Mouse (Mus musculus) forebrain, embryonic 13.5 days (tissue): Measurements from ENCODE around the gene Dusp16. TPM values are rescaled to one million over a fixed set of nuclear protein-coding genes. Genes with fewer than 3 reads are reported as not detected.
"Not testable (repeated sequence)": the region's sequence is repeated elsewhere in the genome, so short reads cannot be mapped to it uniquely, and the experiment has no call there.

ENCODE experiments used
- ATAC-seq: fragments of 200-750 bp; cut with Nextera tagmentation; 2 replicates; pipeline ENCODE4 v1.8.0; 2017
- H3K27ac ChIP-seq: fragments of 300-500 bp; sonication (generic); 2 replicates; pipeline ENCODE4 v1.5.1; 2015; ENCODE audit warnings: inconsistent platforms, mild to moderate bottlenecking, moderate library complexity
- H3K27me3 ChIP-seq: fragments of 300-500 bp; sonication (generic); 2 replicates; pipeline ENCODE4 v1.6.1; 2015; ENCODE audit warnings: mild to moderate bottlenecking, inconsistent platforms
- H3K36me3 ChIP-seq: fragments of 300-500 bp; sonication (generic); 2 replicates; pipeline ENCODE4 v1.6.1; 2015; ENCODE audit warnings: mild to moderate bottlenecking, inconsistent platforms; ENCODE audit not compliant: poor library complexity, severe bottlenecking
- H3K4me1 ChIP-seq: fragments of 300-500 bp; sonication (generic); 2 replicates; pipeline ENCODE4 v1.6.1; 2015; ENCODE audit warnings: inconsistent platforms
- H3K4me2 ChIP-seq: fragments of 300-500 bp; sonication (generic); 2 replicates; pipeline ENCODE4 v1.6.1; 2015; ENCODE audit warnings: inconsistent platforms, mild to moderate bottlenecking, moderate library complexity
- H3K4me3 ChIP-seq: fragments of 300-500 bp; sonication (generic); 2 replicates; pipeline ENCODE4 v1.5.1; 2015; ENCODE audit warnings: mild to moderate bottlenecking, inconsistent platforms
- H3K9ac ChIP-seq: fragments of 300-500 bp; sonication (generic); 2 replicates; pipeline ENCODE4 v1.6.1; 2015; ENCODE audit warnings: mild to moderate bottlenecking, inconsistent platforms
- H3K9me3 ChIP-seq: fragments of 300-500 bp; sonication (generic); replicated peaks from 2 replicates; pipeline ENCODE4 v1.6.1; 2016; ENCODE audit warnings: inconsistent platforms
- WGBS: fragments of 180-500 bp; shearing (Covaris S2); methylation state at CpG from one replicate; pipeline ENCODE4 v1.1.7; 2015; 5-methylcytosine and 5-hydroxymethylcytosine counted together
- polyA plus RNA-seq: library from polyadenylated mRNA; unstranded; fragments of >200 nt; fragmentation: Nextera tagmentation; extraction: Ambion mirVana; gene quantifications from 2 replicates; pipeline ENCODE4 v1.2.1, GENCODE M21; 2015

Gene Dusp16
- polyA plus RNA-seq, 1 experiment from 2014 or later: 15.4 TPM

- Histone ChIP-seq H3K4me3 (no peak overlapping the region), H3K9me3 (no peaks in the 10 kb centered on the region), H3K9ac (no peak overlapping the region), H3K27me3 (no peaks in the 10 kb centered on the region), H3K36me3 (peaks cover 3% of the 10 kb centered on the region; the same call in 1 of the 2 replicates), H3K4me2 (no peak overlapping the region), H3K4me1 (no peaks in the 10 kb centered on the region), H3K27ac (no peak overlapping the region)
- 60% methylated on average over 2 of the region's 2 CpGs for WGBS
- ATAC-seq: no peak
Measured at GRCm38 (mm10) chr6:134685040-134685439, 107.4 kb downstream of the Dusp16 start.

GRCm38 (mm10) chr6:134684354-134684915 is 108.0 kb downstream of the Dusp16 start:
- H3K36me3 ChIP-seq: peaks cover 3% of the 10 kb centered on the region; the same call in 1 of the 2 replicates

GRCm38 (mm10) chr6:134679330-134679729 is 113.1 kb downstream of the Dusp16 start:
- not testable (repeated sequence) for H3K36me3 ChIP-seq, H3K9me3 ChIP-seq, H3K27me3 ChIP-seq, H3K27ac ChIP-seq, H3K4me1 ChIP-seq, ATAC-seq, H3K4me2 ChIP-seq, H3K4me3 ChIP-seq, H3K9ac ChIP-seq
- 96% methylated on average over 4 of the region's 4 CpGs for WGBS

More at GRCm38 (mm10) chr6:134684354-134684915, 108.0 kb downstream of the Dusp16 start:
- Histone ChIP-seq H3K9me3 (no peaks in the 10 kb centered on the region), H3K9ac (no peak overlapping the region), H3K4me1 (no peaks in the 10 kb centered on the region), H3K27ac (no peak overlapping the region), H3K4me2 (no peak overlapping the region), H3K27me3 (no peaks in the 10 kb centered on the region), H3K4me3 (no peak overlapping the region)
- WGBS: 84% methylated on average over 6 of the region's 6 CpGs
- ATAC-seq: 0 out of 2 replicates have a peak, but pooled peaks have one; percentile 30

GRCm38 (mm10) chr6:134678037-134678436 is 114.4 kb downstream of the Dusp16 start:
- H3K4me3 ChIP-seq: no peak overlapping the region
- H3K9me3 ChIP-seq: no peaks in the 10 kb centered on the region
- H3K27ac ChIP-seq: no peak overlapping the region
- ATAC-seq: no peak
- H3K4me1 ChIP-seq: no peaks in the 10 kb centered on the region
- H3K36me3 ChIP-seq: no peaks in the 10 kb centered on the region
- H3K9ac ChIP-seq: no peak overlapping the region
- no peak overlapping the region for H3K4me2 ChIP-seq
- H3K27me3 ChIP-seq: no peaks in the 10 kb centered on the region
- 89% methylated on average over 3 of the region's 3 CpGs for WGBS

- H3K4me2 ChIP-seq: no peak overlapping the region
- no peak overlapping the region for H3K9ac ChIP-seq
- no peak for ATAC-seq
- H3K27ac ChIP-seq: no peak overlapping the region
- H3K4me1 ChIP-seq: no peaks in the 10 kb centered on the region
- H3K4me3 ChIP-seq: no peak overlapping the region
- no peaks in the 10 kb centered on the region for H3K27me3 ChIP-seq
- H3K9me3 ChIP-seq: no peaks in the 10 kb centered on the region
- H3K36me3 ChIP-seq: no peaks in the 10 kb centered on the region
- WGBS: 86% methylated on average over 4 of the region's 4 CpGs
Measured at GRCm38 (mm10) chr6:134677504-134677903, 114.9 kb downstream of the Dusp16 start.

GRCm38 (mm10) chr6:134673712-134674111 is 118.7 kb downstream of the Dusp16 start:
- not testable (repeated sequence) for ATAC-seq, H3K27ac ChIP-seq, H3K4me2 ChIP-seq, H3K9me3 ChIP-seq, H3K36me3 ChIP-seq, H3K27me3 ChIP-seq, H3K9ac ChIP-seq, H3K4me1 ChIP-seq, H3K4me3 ChIP-seq
- WGBS: 87% methylated on average over 8 of the region's 8 CpGs

- Histone ChIP-seq H3K4me3 (no peak overlapping the region), H3K9ac (no peak overlapping the region), H3K9me3 (no peaks in the 10 kb centered on the region), H3K27me3 (no peaks in the 10 kb centered on the region), H3K27ac (no peak overlapping the region), H3K36me3 (no peaks in the 10 kb centered on the region), H3K4me2 (no peak overlapping the region), H3K4me1 (peaks cover 7% of the 10 kb centered on the region)
- ATAC-seq: no peak
- WGBS: 53% methylated on average over 4 of the region's 4 CpGs
Measured at GRCm38 (mm10) chr6:134670881-134671411, 121.5 kb downstream of the Dusp16 start.

- WGBS: 82% methylated on average over 6 of the region's 6 CpGs
- Histone ChIP-seq H3K9ac (no peak overlapping the region), H3K4me1 (peaks cover 7% of the 10 kb centered on the region), H3K9me3 (no peaks in the 10 kb centered on the region), H3K36me3 (no peaks in the 10 kb centered on the region), H3K27ac (no peak overlapping the region), H3K27me3 (no peaks in the 10 kb centered on the region), H3K4me3 (no peak overlapping the region), H3K4me2 (no peak overlapping the region)
- ATAC-seq: no peak
Measured at GRCm38 (mm10) chr6:134669179-134669865, 123.1 kb downstream of the Dusp16 start.

- Histone ChIP-seq H3K4me2 (no peak overlapping the region), H3K9ac (no peak overlapping the region), H3K27me3 (no peaks in the 10 kb centered on the region), H3K9me3 (no peaks in the 10 kb centered on the region), H3K27ac (no peak overlapping the region), H3K4me1 (peaks cover 7% of the 10 kb centered on the region), H3K36me3 (no peaks in the 10 kb centered on the region), H3K4me3 (no peak overlapping the region)
- WGBS: 85% methylated on average over 2 of the region's 2 CpGs
- ATAC-seq: no peak
Measured at GRCm38 (mm10) chr6:134668519-134668918, 123.9 kb downstream of the Dusp16 start.

GRCm38 (mm10) chr6:134665817-134666216 is 126.6 kb downstream of the Dusp16 start:
- H3K4me1 ChIP-seq: peaks cover 1% of the 10 kb centered on the region
- H3K4me3 ChIP-seq: no peak overlapping the region
- no peaks in the 10 kb centered on the region for H3K9me3 ChIP-seq
- no peak overlapping the region for H3K27ac ChIP-seq
- no peak overlapping the region for H3K9ac ChIP-seq
- 88% methylated on average over 9 of the region's 9 CpGs for WGBS
- H3K27me3 ChIP-seq: no peaks in the 10 kb centered on the region
- no peaks in the 10 kb centered on the region for H3K36me3 ChIP-seq
- no peak for ATAC-seq
- H3K4me2 ChIP-seq: no peak overlapping the region
